Mouse (Mus musculus): Measurements from ENCODE around the gene Gm10413. TPM values are rescaled to one million over a fixed set of nuclear protein-coding genes. Genes with fewer than 3 reads are reported as not detected.
"Not testable (repeated sequence)": the region's sequence is repeated elsewhere in the genome, so short reads cannot be mapped to it uniquely, and the experiment has no call there.

Gm10413 gene
- not detected in 2 replicates for total RNA-seq (2021)
- long read RNA-seq, result 0 reads

DNA sequence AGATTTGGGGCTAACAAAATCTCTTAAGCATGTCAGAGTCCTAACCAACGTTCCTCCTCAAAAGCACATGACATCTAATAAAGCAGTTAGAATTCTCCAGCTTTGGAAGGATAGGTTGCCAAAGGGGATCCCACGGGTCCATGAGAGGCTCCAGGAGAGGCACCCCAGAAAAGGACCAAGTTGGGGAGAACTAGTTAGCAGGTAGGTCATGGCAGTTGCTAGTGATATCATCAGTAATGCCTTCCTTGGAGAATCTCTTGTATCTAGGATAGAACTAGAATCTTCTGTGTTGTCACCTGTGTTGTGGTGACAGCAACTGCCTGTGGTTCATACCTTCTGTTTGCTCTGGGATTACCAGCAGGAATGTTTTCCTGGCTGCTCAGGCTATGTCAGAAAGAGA is at the start of gene Gm10413:
Gene Gm10413, plus strand, starts transcription at position 301 of the 400 bp plus-strand sequence.
- not testable (repeated sequence) for DNase-seq

DNA sequence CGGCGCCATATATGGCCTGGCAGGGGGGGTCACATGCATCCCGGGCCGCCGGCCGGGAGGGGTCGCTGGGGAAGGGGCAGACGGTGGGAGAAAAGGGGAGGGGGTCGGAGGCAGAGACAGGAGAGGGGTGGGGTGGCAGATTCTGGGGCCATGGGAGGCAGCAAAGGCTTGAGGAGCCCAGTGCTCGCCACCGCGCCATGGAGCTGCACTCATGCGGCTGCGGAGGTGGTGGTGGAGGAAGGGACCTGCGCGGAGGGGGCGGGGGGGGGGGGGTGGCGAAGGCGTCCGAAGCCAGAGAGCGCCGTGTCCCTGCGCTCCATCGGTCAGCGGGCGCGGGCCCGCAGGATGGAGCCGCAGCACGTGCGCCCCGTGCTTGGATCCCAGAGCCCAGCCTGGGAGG is 17.4 kb downstream of the Gm10413 start, which contains the start of gene Gm10409:
Gene Gm10409, plus strand, starts transcription at position 301 of the 400 bp plus-strand sequence.
- DNase-seq, result not testable (repeated sequence)

DNA sequence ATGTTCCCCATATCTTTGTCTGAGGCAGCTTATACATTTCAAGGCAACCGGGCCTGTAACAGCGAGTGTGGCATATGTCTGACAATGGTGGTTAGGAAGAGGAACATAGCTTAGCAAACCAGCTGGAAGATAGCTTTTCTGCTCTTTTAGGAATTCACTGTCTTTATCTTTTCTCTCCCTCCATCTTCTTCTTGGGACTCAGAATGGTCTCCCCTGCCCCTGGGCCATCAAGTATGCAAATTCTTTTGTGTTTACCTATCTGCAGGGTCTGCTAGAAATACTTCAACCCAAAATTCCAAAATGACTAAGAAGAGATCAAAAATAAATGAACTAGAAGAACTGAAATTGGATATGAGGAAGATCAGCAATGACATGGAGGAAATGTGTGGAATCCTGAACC is 32.9 kb downstream of the Gm10413 start, which contains the start of gene Gm3005:
Gene Gm3005, plus strand, starts transcription at position 301 of the 400 bp plus-strand sequence.
- DNase-seq, result not testable (repeated sequence)

DNA sequence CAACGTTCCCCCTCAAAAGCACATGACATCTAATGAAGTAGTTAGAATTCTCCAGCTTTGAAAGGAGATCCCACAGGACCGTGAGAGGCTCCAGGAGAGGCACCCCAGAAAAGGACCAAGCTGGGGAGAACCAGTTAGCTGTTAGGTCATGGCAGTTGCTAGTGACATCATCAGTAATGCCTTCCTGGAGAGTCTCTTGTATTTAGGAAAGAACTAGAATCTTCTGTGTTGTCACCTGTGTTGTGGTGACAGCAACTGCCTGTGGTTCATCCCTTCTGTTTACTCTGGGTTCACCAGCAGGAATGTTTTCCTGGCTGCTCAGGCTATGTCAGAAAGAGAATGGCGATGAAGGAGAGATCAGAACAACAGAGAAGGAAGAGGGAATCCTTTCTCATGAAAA is 54.2 kb downstream of the Gm10413 start, which contains the start of gene Gm10408:
Gene Gm10408, plus strand, starts transcription at position 301 of the 400 bp plus-strand sequence.
- DNase-seq, result not testable (repeated sequence)

Other genes starting within 250 kb of the Gm10413 start
- gene Gm5795, start 206.8 kb upstream of the Gm10413 start, total RNA-seq (2021), result not detected in 2 replicates
- gene D830030K20Rik, start 186.6 kb upstream of the Gm10413 start, total RNA-seq (2021), result 0.52 TPM in 1 of 2 replicates, not detected in the other
- gene Gm2956, start 62.5 kb upstream of the Gm10413 start, total RNA-seq (2021), result not detected in 2 replicates
- 0.43 and 0.71 TPM in 2 replicates for gene Gm10409, start 17.5 kb downstream of the Gm10413 start, total RNA-seq (2021)
- not detected in 2 replicates for gene Gm3005, start 33.0 kb downstream of the Gm10413 start, total RNA-seq (2021)
- not detected in 2 replicates for gene Gm10408, start 54.3 kb downstream of the Gm10413 start, total RNA-seq (2021)
- not detected in 2 replicates for gene Gm3012, start 239.4 kb downstream of the Gm10413 start, total RNA-seq (2021)

Data from adrenal gland, postnatal 25 days (tissue).